Mouse (Mus musculus) hindlimb bud, embryonic 11.5 days (tissue): Measurements from ENCODE around the gene Ift80.
"Not testable (repeated sequence)": the region's sequence is repeated elsewhere in the genome, so short reads cannot be mapped to it uniquely, and the experiment has no call there.

Source experiments
- DNase-seq: peaks from one replicate; pipeline ENCODE4 v3.0.0-alpha.2; 2012; ENCODE audit warnings: low read depth, low spot score; ENCODE audit errors: extremely low spot score

Ift80 gene

DNA sequence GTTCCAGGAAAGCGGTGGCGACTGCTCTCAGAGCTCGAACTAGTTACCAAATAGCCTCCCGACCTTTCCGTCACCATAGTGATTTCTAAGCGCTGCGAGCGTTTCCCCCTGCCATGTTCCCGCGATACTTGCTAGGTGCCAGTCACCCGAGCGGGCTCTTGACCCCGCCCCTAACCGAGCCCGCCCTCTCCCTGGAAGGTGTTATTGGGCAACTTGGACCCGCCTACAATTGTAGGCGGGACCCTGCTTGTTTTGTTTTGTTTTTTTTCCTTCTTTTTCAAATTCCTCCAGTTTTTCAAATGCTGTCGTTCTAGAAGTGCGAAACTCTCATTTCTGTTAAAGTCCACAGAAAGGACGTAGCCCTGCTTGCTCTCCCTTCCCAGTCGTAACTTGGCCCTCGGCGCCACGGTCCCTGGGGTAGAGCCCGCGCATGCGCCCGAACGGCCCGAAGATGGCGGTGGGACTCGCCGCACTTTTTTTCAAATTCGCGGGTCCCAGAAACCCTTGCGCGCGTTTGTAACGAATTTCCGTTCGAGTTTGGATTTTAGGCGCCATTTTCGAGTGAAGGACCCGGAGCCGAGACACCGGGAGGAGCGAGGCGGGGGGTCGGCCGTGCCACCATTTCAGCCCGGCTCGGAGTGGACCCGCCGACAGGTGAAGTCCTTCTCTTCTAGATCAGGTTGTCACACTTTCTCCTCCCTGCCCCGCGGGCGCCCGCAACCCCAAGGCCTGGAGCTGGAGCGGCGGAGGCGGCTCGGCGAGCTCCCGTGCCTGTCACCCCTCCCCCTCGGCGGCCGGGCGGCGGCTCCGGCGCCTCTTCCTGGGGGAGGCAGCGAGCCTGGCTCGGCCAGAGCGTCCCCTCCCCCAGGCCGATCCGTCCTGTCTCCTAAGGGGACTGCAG is at the start of gene Ift80, which contains the start of gene Smc4:
Gene Ift80, minus strand, starts transcription at position 134 of the 901 bp plus-strand sequence.
Gene Smc4, plus strand, starts transcription at position 302 of the 901 bp plus-strand sequence.
- peak; percentile 96 for DNase-seq

GRCm38 (mm10) chr3:69051894-69052293 is 47.5 kb upstream of the Ift80 start:
- no peak for DNase-seq

- DNase-seq = no peak
These were observed 44.6 kb upstream of the Ift80 start for GRCm38 (mm10) chr3:69049011-69049410.

DNA sequence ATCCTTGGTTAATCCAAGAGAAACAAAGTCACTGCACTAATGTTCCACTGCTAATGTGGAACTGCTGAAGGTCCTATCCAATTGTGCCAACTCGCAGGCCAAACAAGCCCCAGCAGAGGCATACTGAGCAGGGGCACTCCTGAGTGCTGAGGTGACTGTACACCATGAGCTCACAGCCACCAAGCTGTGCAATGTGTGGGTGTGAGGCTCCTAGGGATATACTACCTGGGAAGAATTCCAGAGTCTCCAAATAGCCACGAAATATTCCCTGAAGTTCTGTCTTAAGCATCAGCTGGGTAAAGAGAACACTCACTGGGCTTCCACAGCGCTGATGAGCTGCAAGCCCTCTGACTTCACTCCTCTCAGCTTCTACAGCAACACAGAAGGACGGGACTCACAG is 43.3 kb upstream of the Ift80 start:
- no peak for DNase-seq

DNA sequence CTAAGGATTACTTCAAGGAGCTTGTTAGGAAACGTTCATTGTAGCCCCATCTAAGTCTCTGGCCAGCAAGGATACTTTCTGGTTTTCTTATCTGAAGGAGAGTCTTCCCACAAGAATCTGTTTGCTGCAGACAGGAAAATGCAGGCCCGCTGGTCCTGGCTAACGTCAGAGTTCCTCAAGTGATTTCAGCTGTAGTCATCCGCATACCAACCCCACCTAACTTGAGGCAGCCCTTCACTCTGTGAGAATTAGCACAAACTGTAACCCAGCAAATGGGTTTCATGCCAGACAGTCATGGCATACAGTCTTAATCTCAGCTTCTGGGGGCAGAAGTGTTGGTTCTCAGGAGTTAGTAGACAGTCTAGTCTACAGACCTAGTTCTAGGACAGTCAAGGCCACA is 42.1 kb upstream of the Ift80 start:
- no peak for DNase-seq

DNA sequence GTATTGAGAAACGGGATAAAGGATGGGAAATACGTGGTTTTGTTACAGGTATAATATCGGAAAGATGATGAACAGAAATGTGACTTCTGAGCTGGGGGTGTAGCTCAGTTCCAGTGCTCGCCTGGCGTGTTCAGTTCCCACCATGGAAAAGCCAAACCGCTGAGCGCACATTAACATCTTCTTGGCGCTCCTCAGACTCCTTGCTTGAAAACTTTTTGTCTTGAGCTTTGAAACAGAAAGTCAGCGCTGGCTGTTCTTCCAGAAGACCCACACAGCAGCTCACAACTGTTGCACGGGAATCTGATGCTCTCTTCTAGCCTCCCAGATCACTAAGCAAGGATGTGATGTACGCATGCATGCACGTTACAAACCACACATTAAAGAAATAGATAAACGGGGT is 41.4 kb upstream of the Ift80 start:
- no peak for DNase-seq

DNA sequence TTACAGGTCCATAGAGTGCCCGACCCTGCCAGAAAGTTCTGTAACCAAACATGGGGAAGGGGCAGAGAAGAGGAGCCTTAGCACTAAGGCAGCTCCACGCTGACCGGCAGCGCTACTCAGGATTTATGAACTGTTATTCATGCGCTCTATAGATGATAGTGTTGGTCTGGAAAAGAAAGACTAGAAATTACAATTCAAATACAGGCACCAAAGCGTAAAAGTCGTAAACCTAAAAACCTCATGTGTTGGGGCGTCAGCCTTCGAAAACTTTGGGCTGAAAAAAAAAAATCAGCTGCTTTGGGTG is 41.0 kb upstream of the Ift80 start:
- DNase-seq = no peak

DNA sequence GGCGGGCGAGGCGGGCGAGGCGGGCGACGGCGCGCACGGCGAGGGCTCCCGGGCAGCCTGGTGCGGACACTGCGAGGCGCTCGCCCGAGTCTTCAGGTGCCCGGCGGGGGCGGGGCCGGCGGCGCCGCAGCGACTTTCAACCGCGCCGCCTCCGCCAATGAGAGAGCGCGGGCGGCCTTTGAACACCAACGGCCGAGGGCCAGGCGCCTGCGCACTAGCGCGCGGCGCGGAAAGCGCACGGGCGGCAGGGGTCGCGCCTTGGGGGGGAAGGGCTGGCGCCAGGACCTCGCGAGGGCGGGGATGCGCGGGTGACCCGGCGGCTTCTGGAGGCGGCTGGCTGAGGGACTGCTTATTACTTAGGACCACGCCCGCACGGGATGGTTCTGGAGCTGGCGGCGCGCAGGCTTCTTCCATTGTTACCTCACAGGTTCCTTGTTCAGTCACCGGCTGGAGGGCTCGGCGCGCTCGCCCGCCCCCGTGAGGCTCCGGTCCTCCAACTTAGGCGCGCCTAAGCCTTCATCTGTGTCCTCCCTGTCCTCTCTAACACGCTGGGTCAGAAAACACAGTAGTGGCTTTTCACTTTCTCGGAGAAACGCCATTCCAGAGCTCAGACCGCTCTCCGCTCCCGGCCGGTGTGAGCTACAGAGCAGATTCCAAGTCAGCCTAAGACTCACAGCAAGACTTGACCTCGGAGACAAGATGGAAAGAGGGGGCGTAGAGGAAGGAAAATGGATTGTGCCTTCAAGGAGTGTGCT is 40.5 kb upstream of the Ift80 start, which contains the start of gene Trim59:
Gene Trim59, minus strand, starts transcription at position 111 of the 755 bp plus-strand sequence.
- DNase-seq = peak; percentile 79

DNA sequence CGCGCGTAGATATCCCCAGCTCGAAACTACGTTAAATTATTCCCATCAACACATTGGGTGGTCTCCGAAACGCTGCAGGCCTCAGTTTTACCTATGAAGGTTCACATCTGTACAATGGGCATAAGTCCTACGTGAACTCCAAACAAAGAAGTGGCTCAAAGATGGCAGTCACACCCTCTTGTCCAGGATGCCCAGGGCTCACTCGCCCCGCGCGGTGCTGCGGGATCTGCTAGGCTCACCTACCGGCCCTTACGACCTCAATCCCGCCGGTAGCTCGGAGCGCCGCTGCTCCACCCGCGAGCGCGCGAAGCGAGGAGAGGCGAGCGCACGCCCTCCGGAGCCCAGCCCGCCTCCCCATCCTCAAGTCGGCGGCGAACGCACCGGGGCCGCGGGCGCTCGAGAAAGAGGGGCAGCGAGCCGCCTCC is 39.8 kb upstream of the Ift80 start:
- DNase-seq = no peak

DNA sequence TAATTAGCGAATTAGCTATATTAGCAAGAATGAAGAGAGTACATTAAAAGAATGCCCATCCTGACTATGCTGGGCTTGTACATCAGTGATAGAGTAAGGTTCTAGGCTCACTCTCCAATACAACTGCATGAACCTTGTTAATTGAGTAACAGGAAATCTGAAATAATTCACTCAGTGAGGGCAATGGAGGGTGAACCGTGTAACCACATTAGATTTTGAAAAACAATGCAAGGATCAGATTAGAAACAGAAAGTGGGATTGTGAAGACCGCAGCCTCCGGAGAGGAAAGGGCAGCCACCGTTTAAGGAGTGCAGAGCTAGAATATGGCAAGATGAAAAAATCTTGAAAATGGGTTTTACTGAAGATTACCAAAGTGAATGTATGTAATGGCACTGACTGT is 36.9 kb upstream of the Ift80 start:
- DNase-seq = no peak

DNA sequence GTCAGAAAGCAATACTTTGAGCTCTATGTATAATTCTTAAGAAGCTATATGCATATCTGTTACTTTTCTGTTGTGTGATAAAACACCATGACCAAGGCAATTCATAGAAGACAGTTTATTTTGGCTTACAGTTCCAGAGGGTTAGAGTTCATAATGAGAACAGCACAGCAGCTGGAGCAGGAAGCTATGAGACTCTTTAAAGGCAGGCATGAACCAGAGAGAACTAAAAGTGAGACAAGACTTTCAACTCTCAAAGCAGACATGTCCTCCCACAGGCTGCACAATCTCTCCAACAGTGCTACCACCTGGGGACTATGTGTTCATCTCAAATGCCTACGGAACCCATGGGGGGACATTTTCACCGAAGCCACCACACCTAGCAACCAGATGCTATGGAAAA is 35.7 kb upstream of the Ift80 start:
- no peak for DNase-seq

- no peak for DNase-seq
These were observed 21.9 kb upstream of the Ift80 start for GRCm38 (mm10) chr3:69026133-69026783.

DNA sequence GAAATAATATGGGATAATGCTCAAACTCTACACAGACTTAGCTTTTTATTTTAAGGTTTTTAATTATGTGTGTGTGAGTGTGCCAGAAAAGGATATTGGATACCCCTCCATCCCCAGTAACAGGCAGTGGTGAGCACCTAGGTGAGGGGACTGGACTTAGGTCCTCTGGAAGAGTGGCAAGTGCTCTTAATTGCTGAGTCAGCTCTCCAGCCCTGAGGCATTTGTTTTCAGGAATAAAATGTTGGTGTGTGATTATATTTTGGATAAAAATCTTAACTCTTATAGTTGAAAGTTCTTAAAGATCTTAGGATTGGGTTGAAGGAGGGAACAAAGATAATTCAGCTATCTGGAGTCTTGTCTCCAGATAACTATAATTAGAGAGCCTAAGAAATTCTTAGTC is 16.4 kb upstream of the Ift80 start:
- DNase-seq = no peak

DNA sequence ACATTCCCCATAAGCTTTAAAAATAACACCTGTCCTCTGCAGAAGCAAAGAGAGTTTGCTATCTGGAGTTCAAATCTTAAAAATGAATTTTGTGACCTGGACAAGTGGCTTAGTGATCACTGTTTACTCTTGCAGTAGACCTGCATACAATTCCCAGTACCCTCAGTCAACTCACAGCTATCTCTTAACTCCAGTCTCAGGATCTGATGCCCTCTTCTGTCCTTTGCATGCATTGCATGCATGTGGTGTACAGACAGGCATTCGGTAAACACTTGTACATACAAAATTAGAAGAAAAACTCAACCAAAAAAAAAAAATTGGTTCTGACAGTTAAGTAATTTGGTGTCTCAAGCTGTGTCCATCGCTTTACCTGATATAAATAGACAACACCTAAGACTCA is 15.9 kb upstream of the Ift80 start:
- DNase-seq = no peak

DNA sequence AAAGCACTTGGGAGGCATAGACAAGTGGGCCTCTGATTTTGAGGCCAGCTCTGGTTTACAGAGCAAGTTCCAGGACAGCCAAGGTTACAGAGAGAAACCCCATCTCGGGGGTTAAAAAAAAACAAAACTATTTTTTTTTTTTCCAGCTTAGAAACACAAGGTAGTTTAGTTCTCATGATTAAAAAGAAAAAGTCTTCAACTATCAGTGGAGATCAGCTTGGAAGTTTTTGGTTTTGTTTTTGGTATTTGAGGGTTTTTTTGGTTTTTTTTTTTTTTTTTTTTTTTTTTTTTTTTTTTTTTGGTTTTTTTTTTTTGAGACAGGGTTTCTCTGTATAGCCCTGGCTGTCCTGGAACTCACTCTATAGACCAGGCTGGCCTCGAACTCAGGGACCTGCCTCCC is 14.3 kb upstream of the Ift80 start:
- not testable (repeated sequence) for DNase-seq

GRCm38 (mm10) chr3:69017181-69017580 is 12.8 kb upstream of the Ift80 start:
- DNase-seq = no peak

GRCm38 (mm10) chr3:69008873-69009272 is 4.5 kb upstream of the Ift80 start:
- no peak for DNase-seq

- no peak for DNase-seq
These were observed 1.9 kb upstream of the Ift80 start for GRCm38 (mm10) chr3:69006246-69006760.

DNA sequence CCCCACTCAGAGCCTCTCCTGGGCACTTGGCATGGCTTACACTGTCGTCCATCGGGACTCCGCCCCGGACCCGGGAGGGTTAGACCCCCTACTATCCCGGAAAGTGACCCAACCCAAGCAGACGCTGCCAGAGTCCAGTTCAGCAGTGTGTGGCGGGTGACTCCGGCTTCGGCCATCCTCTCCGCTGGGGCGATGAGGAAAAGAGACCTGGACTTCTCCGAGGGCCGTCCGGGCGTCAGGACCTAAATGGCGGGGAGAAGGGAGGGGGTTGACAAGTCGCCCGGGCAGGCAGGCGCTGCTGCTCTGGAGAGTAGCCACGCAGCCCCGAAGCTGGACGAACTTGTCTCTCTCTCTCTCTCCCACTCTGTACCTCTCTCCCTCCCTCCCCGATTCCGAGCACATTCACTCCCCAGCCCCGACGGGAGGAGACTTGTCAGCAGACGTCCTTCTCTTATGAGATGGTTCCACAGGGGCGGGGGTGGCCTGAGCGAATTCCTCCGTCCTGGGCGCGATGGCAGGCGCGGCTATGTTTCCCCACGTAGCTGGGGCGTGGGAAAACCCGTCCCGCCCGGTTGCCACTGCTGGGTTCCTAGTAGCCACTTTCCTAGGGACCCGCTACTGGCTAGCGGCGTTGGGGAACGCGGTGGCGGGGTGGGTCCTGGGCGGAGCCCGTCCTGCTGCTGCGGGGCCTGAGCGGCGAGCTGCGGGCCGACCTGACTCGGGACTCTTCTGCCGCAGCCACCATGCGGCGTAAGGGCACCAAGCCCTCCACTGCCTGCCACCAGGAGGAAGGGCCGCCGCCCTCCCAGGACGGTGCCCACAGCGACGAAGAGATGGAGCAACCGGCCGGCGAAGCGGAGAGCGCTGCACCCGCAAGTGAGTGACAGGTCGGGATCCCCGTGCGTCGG is 1.2 kb upstream of the Ift80 start:
- DNase-seq = no peak

- DNase-seq = no peak
These were observed 324 bp downstream of the Ift80 start for GRCm38 (mm10) chr3:69004055-69004436.
